Mouse (Mus musculus) right cerebral cortex, adult 2 months (tissue): ENCODE results near the gene Capzb.

Experiments
- DNase-seq, 2 experiments: peaks; one replicate each; pipeline ENCODE4 v3.0.0; 2021 to 2022; ENCODE audit warnings: low spot score in 2 of 2

The Capzb gene

GRCm38 (mm10) chr4:139208236-139209129 lies 15.8 kb downstream of the Capzb start:
- DNase-seq, result no peak

- DNase-seq, result no peak
These were observed 16.6 kb downstream of the Capzb start for GRCm38 (mm10) chr4:139209130-139209840.

GRCm38 (mm10) chr4:139211975-139212831 lies 19.5 kb downstream of the Capzb start:
- no peak for DNase-seq

GRCm38 (mm10) chr4:139213086-139213485 lies 20.4 kb downstream of the Capzb start:
- DNase-seq, result no peak

GRCm38 (mm10) chr4:139213935-139214371 lies 21.3 kb downstream of the Capzb start:
- peak in 1 of 2 experiments; percentile 52 for DNase-seq

GRCm38 (mm10) chr4:139216566-139216965 lies 23.9 kb downstream of the Capzb start:
- DNase-seq, result peak; percentile 37 to 49

GRCm38 (mm10) chr4:139218539-139218938 lies 25.8 kb downstream of the Capzb start:
- no peak for DNase-seq

GRCm38 (mm10) chr4:139219656-139220055 lies 27.0 kb downstream of the Capzb start:
- no peak for DNase-seq

GRCm38 (mm10) chr4:139220978-139221377 lies 28.3 kb downstream of the Capzb start:
- DNase-seq, result no peak

GRCm38 (mm10) chr4:139221837-139222236 lies 29.1 kb downstream of the Capzb start:
- no peak for DNase-seq

- no peak for DNase-seq
These were observed 32.4 kb downstream of the Capzb start for GRCm38 (mm10) chr4:139225115-139225514.

- no peak for DNase-seq
These were observed 33.2 kb downstream of the Capzb start for GRCm38 (mm10) chr4:139225944-139226343.

GRCm38 (mm10) chr4:139226504-139227216 lies 34.0 kb downstream of the Capzb start:
- DNase-seq, result no peak

GRCm38 (mm10) chr4:139227923-139228322 lies 35.2 kb downstream of the Capzb start:
- DNase-seq, result no peak

- DNase-seq, result no peak
These were observed 36.6 kb downstream of the Capzb start for GRCm38 (mm10) chr4:139229271-139229670.

GRCm38 (mm10) chr4:139230376-139231120 lies 37.8 kb downstream of the Capzb start:
- DNase-seq, result no peak

GRCm38 (mm10) chr4:139231163-139231562 lies 38.5 kb downstream of the Capzb start:
- DNase-seq, result no peak

- peak in 1 of 2 experiments; percentile 62 for DNase-seq
These were observed 39.9 kb downstream of the Capzb start for GRCm38 (mm10) chr4:139232479-139233145.

GRCm38 (mm10) chr4:139233146-139233495 lies 40.4 kb downstream of the Capzb start:
- DNase-seq, result no peak

GRCm38 (mm10) chr4:139233755-139234254 lies 41.1 kb downstream of the Capzb start:
- no peak for DNase-seq
